ENCODE assay signal across 8 mouse cellular contexts in the genomic region with DNA sequence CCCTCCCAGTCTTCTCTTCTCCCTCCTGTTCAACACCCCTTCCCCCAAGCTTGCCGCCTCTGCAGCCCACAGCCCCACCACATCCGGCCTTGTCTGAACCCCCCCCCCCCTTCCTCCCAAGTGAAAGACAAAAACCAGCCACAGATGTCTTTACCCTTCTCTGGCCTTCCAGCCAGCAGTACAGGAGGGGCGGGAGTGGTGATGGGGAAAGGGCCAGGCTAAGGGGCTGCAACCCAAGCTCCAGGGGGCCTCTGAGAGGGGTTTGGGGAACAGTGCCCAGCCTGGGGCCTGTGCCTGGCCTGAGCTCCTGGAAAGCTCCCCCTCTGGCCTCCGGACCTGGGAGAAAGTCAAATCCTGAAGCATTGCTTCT. TPM values are rescaled to one million over a fixed set of nuclear protein-coding genes. Genes with fewer than 3 reads are reported as not detected.
DNase-seq lines count a peak whose midpoint lies in the region; ATAC-seq and TF ChIP-seq lines count a peak whose summit lies in the region.

No protein-coding gene starts in this region.

- H3K9ac ChIP-seq in liver, postnatal 0 days (replicated peaks): no peak overlapping the region

- TF ChIP-seq EP300 in liver, postnatal 0 days (IDR thresholded peaks at IDR 0.05; ENCODE audit: low read depth): no peak

- no peak overlapping the region for H3K4me2 ChIP-seq in liver, postnatal 0 days (ENCODE audit: low read depth, low read length)

- DNase-seq in heart, adult 11 months: peak; percentile 88
- no peak for DNase-seq in heart, adult 9 months (ENCODE audit: low spot score in 2 of 2)
- peak; percentile 49 to 52 for DNase-seq in spleen, postnatal 36 days (ENCODE audit: low spot score in 2 of 2)
- no peak for DNase-seq in spleen, postnatal 14 days (ENCODE audit: low spot score in 2 of 2)
- DNase-seq in liver, postnatal 0 days: peak; percentile 34
- no peak for DNase-seq in adrenal gland, postnatal 36 days
- DNase-seq in right cerebral cortex, adult 18-20 months: no peak
- no peak for DNase-seq in cerebellum, adult 2 months

- no peak for TF ChIP-seq POLR2A in cerebellum, adult 2 months (IDR thresholded peaks at IDR 0.05; ENCODE audit: borderline replicate concordance, insufficient read depth, low read length)

- no peaks in the 10 kb centered on the region for H3K9me3 ChIP-seq in liver, postnatal 0 days (ENCODE audit: low read length)

- H3K4me1 ChIP-seq in liver, postnatal 0 days (ENCODE audit: insufficient read depth): peaks cover 18% of the 10 kb centered on the region
- H3K4me1 ChIP-seq in cerebellum, adult 2 months (ENCODE audit: control insufficient read depth, insufficient read depth, low read length): no peaks in the 10 kb centered on the region

- no peak overlapping the region for H3K4me3 ChIP-seq in liver, postnatal 0 days (ENCODE audit: low read depth, low read length)
- H3K4me3 ChIP-seq in cerebellum, adult 2 months (replicated peaks; ENCODE audit: insufficient read depth, low read depth, low read length): no peak overlapping the region

- no peak overlapping the region for H3K27ac ChIP-seq in liver, postnatal 0 days (ENCODE audit: low read depth)
- no peak overlapping the region for H3K27ac ChIP-seq in cerebellum, adult 2 months (ENCODE audit: insufficient read depth, low read length)

- TF ChIP-seq CTCF in liver, postnatal 0 days (IDR thresholded peaks at IDR 0.05; ENCODE audit: low read depth): no peak
- TF ChIP-seq CTCF in cerebellum, adult 2 months (IDR thresholded peaks at IDR 0.05; ENCODE audit: borderline replicate concordance, insufficient read depth, low read depth, low read length): no peak

- no peaks in the 10 kb centered on the region for H3K36me3 ChIP-seq in liver, postnatal 0 days (replicated peaks; ENCODE audit: insufficient read depth, low read length)

- WGBS in liver, postnatal 0 days (ENCODE audit: insufficient replicate concordance): 19% methylated on average over 2 of the region's 4 CpGs
- WGBS in cerebellum, adult 2 months: 40% methylated on average over 4 of the region's 4 CpGs

- ATAC-seq in liver, postnatal 0 days: no peak

- no peaks in the 10 kb centered on the region for H3K27me3 ChIP-seq in liver, postnatal 0 days (ENCODE audit: insufficient read depth, low read length)
- H3K27me3 ChIP-seq in cerebellum, adult 2 months (ENCODE audit: control insufficient read depth, insufficient read depth, low read length): no peaks in the 10 kb centered on the region

RNA-seq across cellular contexts. Expression of gene Ccr7, which starts 7.0 kb away (rescaled TPM):
- 1.5 and 1.6 TPM in 2 replicates for polyA plus RNA-seq in liver, postnatal 0 days (2015; fragmentation: Nextera tagmentation; extraction: Ambion mirVana)
- total RNA-seq in adrenal gland, postnatal 36 days (2021): under 1 TPM in 1 of 2 experiments, not detected in 1; 0.20 TPM
- polyA plus RNA-seq in cerebellum, adult 2 months (2012; rRNA removed): 0.11 and 0.30 TPM in 2 replicates

RNA-seq across cellular contexts. Expression of gene Tns4, which starts 58.8 kb away (rescaled TPM):
- polyA plus RNA-seq in liver, postnatal 0 days (2015; fragmentation: Nextera tagmentation; extraction: Ambion mirVana): 0.25 and 0.31 TPM in 2 replicates
- under 1 TPM; 0.13 to 0.20 TPM for total RNA-seq in adrenal gland, postnatal 36 days (2021)
- polyA plus RNA-seq in cerebellum, adult 2 months (2012; rRNA removed): 0.18 and 0.25 TPM in 2 replicates

Comparison
In these comparisons a context has a peak if more than half of its experiments do, and no peak if none do; other contexts are left out.
1. DNase-seq: peak in heart, adult 11 months (single experiment), spleen, postnatal 36 days (2 of 2) and liver, postnatal 0 days (single experiment); none in heart, adult 9 months (0 of 2), spleen, postnatal 14 days (0 of 2), adrenal gland, postnatal 36 days (0 of 2), right cerebral cortex, adult 18-20 months (single experiment) and cerebellum, adult 2 months (0 of 2).